Mouse (Mus musculus) testis, adult 2 months (tissue): Measurements from ENCODE around the gene Atp6v0c.

Experiments used
- CTCF ChIP-seq: fragments of 200-500 bp; IDR thresholded peaks from 2 replicates; pipeline ENCODE4 v1.5.1; 2012; ENCODE audit warnings: low read depth, mild to moderate bottlenecking, inconsistent platforms, low read length, moderate library complexity; ENCODE audit not compliant: control insufficient read depth, insufficient read depth, insufficient replicate concordance
- POLR2A ChIP-seq: fragments of 200-500 bp; IDR thresholded peaks from 2 replicates; pipeline ENCODE4 v1.6.1; 2012; ENCODE audit warnings: low read depth, mild to moderate bottlenecking, inconsistent platforms, low read length, moderate library complexity; ENCODE audit not compliant: control insufficient read depth

GRCm38 (mm10) chr17:24164566-24165259 is 4.8 kb downstream of the Atp6v0c start:
- 0 out of 2 replicates have a peak, but pooled peaks have one; percentile 9 for TF ChIP-seq CTCF
- no peak for TF ChIP-seq POLR2A
